Mouse (Mus musculus) retina, postnatal 1 day (tissue): ENCODE results near the gene Cd300ld3.

Experiments
- DNase-seq: peaks from one replicate; pipeline ENCODE4 v3.0.0-alpha.2; 2012

Gene Cd300ld3

GRCm38 (mm10) chr11:115048259-115048658, at the start of gene Cd300ld3:
Gene Cd300ld3 (minus strand): TSS chr11:115048409.
- DNase-seq = no peak

GRCm38 (mm10) chr11:115092140-115092539, 43.9 kb upstream of the Cd300ld3 start:
- DNase-seq = no peak

GRCm38 (mm10) chr11:115091362-115091901, 43.2 kb upstream of the Cd300ld3 start, which contains the start of gene Rab37:
Gene Rab37 (plus strand): TSS chr11:115091431.
- DNase-seq = peak; percentile 49

- no peak for DNase-seq
Observed at GRCm38 (mm10) chr11:115089853-115090252, 41.6 kb upstream of the Cd300ld3 start.

GRCm38 (mm10) chr11:115086213-115086612, 38.0 kb upstream of the Cd300ld3 start:
- no peak for DNase-seq

GRCm38 (mm10) chr11:115085064-115085463, 36.9 kb upstream of the Cd300ld3 start:
- DNase-seq = no peak

- DNase-seq = peak; percentile 70
Observed at GRCm38 (mm10) chr11:115084595-115084994, 36.4 kb upstream of the Cd300ld3 start.

GRCm38 (mm10) chr11:115083376-115084139, 35.3 kb upstream of the Cd300ld3 start:
- peak; percentile 88 for DNase-seq

GRCm38 (mm10) chr11:115082196-115082595, 34.0 kb upstream of the Cd300ld3 start:
- no peak for DNase-seq

- no peak for DNase-seq
Observed at GRCm38 (mm10) chr11:115081373-115081772, 33.2 kb upstream of the Cd300ld3 start.

- peak; percentile 86 for DNase-seq
Observed at GRCm38 (mm10) chr11:115080886-115081285, 32.7 kb upstream of the Cd300ld3 start.

- DNase-seq = no peak
Observed at GRCm38 (mm10) chr11:115078680-115079079, 30.5 kb upstream of the Cd300ld3 start.

- DNase-seq = no peak
Observed at GRCm38 (mm10) chr11:115077436-115077835, 29.2 kb upstream of the Cd300ld3 start.

- no peak for DNase-seq
Observed at GRCm38 (mm10) chr11:115075859-115076258, 27.6 kb upstream of the Cd300ld3 start.

GRCm38 (mm10) chr11:115075407-115075806, 27.2 kb upstream of the Cd300ld3 start:
- no peak for DNase-seq

GRCm38 (mm10) chr11:115073002-115073401, 24.8 kb upstream of the Cd300ld3 start:
- no peak for DNase-seq

GRCm38 (mm10) chr11:115071631-115072294, 23.6 kb upstream of the Cd300ld3 start:
- peak; percentile 91 for DNase-seq

GRCm38 (mm10) chr11:115071015-115071551, 22.9 kb upstream of the Cd300ld3 start:
- peak; percentile 89 for DNase-seq

- no peak for DNase-seq
Observed at GRCm38 (mm10) chr11:115066768-115067167, 18.6 kb upstream of the Cd300ld3 start.

GRCm38 (mm10) chr11:115062077-115062476, 13.9 kb upstream of the Cd300ld3 start, which contains the start of gene Cd300e:
Gene Cd300e (minus strand): TSS chr11:115062177.
- DNase-seq = no peak

- no peak for DNase-seq
Observed at GRCm38 (mm10) chr11:115059797-115060196, 11.6 kb upstream of the Cd300ld3 start.

- DNase-seq = no peak
Observed at GRCm38 (mm10) chr11:115058701-115059100, 10.5 kb upstream of the Cd300ld3 start.

GRCm38 (mm10) chr11:115054537-115054936, 6.3 kb upstream of the Cd300ld3 start:
- no peak for DNase-seq
